Mouse (Mus musculus) liver, postnatal 0 days (tissue): Measurements from ENCODE around the gene Memo1.

Experiments used
- CTCF ChIP-seq: sonication (generic); IDR thresholded peaks from 2 replicates; pipeline ENCODE4 v1.5.1; 2016; ENCODE audit warnings: antibody characterized with exemption, low read depth
- EP300 ChIP-seq: IDR thresholded peaks from 2 replicates; pipeline ENCODE4 v1.6.1; 2016; ENCODE audit warnings: antibody characterized with exemption, low read depth, mild to moderate bottlenecking

DNA sequence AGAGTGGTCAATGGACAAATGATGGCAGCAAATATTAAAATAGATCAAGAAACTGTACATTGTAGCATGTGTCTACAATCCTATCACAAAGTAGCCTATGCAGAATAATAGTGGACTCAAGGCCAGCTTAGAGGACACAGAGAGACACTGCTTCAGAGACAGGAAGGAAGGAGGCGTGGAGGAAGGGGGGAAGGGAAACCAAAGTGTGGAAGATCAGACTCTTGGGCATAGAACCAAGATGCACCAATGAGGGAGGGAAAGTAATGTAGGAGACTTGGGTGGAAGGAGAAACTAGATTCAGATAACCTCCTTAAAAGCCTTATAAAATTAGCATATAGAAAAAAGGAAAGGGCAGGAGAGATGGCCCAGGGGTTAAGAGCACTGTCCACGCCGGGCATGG, 32.9 kb downstream of the Memo1 start:
- TF ChIP-seq CTCF: no peak
- no peak for TF ChIP-seq EP300
